Mouse (Mus musculus) spleen, postnatal 36 days (tissue): ENCODE results near the gene Wdr70.

Source experiments
- DNase-seq, 2 experiments: peaks; one replicate each; pipeline ENCODE4 v3.0.0; 2022; ENCODE audit warnings: low spot score in 2 of 2, mixed read lengths in 1 of 2

The Wdr70 gene

GRCm38 (mm10) chr15:7934105-7934504, 164.9 kb downstream of the Wdr70 start:
- DNase-seq: no peak

- no peak for DNase-seq
Measured at GRCm38 (mm10) chr15:7931605-7932008, 167.4 kb downstream of the Wdr70 start.

- DNase-seq: peak; percentile 2 to 17
Measured at GRCm38 (mm10) chr15:7925382-7925781, 173.6 kb downstream of the Wdr70 start.

DNA sequence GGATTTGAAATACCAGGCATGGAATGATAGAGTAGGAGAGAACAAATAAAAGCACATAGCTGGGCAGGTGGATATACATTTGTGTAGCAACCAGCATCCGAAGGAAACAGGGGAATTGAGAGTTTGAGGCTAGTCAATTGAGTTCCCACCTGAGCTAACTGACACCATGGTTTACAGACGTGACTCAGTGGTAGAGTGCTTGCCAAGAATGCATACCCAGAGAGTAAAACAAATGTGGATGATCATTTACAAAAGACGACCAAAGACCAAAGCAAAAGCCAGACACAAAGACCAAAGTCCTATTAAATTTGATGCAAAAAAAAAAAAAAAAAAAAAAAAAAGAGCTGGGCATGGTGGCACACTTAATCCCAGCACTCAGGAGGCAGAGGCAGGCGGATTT, 175.7 kb downstream of the Wdr70 start:
- DNase-seq: no peak

GRCm38 (mm10) chr15:7922291-7923037, 176.5 kb downstream of the Wdr70 start:
- DNase-seq: no peak

DNA sequence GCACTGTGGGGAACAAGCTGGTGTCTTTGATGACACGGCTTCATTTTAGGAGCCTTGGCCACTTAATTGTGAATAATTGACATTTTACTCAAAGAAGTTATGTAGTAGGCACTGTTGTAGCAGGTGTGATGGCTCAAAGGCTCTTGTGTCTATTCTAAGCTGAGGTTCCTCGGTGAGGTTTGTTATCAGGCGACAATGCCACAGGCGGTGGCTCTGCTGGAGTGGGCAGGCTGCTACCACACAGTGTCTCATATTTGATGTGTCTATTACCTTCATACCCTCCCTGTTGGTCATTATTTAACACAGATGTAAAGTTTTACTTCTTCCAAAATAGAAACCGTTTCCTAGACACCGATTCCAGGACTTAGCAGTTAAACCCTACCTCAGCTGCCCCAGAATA, 177.9 kb downstream of the Wdr70 start:
- DNase-seq: no peak

- DNase-seq: no peak
Measured at GRCm38 (mm10) chr15:7906491-7907035, 192.4 kb downstream of the Wdr70 start.

DNA sequence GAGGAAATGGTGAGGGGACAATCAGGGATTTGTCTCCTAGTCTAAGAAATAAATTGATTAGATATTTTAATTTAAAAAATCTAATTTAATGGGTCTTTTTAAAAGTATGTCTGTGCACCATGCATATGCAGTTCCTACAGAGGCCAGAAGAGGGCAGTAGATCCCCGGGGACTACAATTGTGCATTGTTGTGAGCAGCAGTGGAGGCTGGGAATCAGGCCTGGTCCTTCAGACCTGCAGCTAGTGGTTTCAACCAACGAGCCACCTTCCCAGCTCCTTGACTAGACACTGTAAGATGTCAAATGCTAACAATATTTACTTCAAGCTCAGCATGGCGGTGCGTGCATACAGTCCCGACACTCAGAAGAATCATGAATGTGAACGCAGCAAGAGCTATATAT, 199.7 kb downstream of the Wdr70 start:
- no peak for DNase-seq

DNA sequence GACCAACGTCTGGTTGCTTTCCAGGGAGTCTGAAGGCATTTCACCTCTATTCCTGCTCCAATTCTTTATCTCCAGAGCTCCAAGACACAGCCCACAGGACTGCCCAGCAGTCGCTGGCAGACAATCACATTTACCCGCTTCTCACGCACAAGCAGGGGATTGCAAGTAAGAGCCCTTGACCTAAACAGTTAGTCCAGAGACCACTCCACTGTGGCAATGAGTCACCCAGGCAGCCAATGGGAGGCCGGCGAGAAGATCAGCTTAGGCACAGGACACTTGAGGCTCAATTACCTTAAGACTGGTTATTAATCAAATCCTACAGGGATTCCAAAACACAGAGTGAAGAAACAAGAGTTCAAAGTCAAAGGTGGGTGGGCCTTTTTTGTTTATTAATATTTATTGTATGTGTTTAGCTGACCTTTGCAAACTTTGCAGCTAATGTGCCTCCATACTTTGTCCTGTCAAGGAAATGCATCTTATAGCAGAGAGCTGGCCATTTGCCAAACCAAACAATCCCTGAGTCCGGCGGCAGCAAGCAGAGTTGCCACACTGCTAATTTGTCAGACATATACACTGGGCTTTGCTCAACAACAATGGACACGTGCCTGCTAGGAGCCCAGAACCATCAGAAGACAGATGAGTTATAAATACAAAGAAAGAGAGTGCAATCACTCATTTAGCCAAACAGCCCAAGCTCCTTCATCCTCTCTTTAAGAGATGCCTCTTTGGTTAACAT, 207.3 kb downstream of the Wdr70 start:
- DNase-seq: no peak

DNA sequence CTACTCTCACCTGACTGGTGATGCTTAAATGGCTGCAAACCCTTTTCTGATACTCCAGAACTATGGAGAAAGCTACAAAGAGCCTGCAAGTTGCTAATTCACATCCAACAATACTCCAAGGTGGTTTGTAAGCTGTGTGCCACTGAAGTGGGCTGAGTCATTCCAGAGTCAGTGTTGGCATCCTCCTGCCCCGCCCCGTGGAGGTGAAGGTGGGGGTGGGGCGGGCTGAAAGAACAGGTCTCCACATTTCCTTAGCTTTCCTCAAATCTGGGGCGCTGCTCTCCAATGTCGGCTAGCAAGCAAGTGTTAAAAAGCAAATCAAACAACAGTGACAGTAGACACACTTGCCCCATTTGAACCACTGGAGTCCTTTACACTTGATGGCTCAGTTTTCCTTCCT, 208.7 kb downstream of the Wdr70 start:
- DNase-seq: no peak

- DNase-seq: no peak
Measured at GRCm38 (mm10) chr15:7889362-7889674, 209.7 kb downstream of the Wdr70 start.

GRCm38 (mm10) chr15:7888617-7889361, 210.2 kb downstream of the Wdr70 start:
- no peak for DNase-seq

GRCm38 (mm10) chr15:7886591-7886990, 212.4 kb downstream of the Wdr70 start:
- no peak for DNase-seq

DNA sequence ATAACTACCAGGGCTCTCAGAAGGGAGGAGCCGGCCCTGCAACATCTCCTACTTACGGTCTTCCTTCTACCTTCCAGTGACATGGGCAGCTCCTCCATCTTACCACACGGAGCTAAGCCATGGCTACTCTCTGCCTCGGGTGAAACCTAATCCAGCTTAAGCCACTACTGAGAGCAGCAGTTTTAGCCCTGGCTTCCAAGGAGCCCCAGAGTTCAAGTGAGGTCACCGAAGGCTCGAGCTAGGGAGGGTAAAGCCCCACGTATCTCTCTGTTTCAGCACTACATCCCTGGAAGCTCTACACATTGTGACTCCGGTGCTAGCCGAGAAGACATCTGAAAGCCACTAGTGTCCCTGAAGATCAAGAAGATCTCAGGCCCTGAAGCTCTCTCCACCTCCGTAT, 213.9 kb downstream of the Wdr70 start:
- DNase-seq: no peak

DNA sequence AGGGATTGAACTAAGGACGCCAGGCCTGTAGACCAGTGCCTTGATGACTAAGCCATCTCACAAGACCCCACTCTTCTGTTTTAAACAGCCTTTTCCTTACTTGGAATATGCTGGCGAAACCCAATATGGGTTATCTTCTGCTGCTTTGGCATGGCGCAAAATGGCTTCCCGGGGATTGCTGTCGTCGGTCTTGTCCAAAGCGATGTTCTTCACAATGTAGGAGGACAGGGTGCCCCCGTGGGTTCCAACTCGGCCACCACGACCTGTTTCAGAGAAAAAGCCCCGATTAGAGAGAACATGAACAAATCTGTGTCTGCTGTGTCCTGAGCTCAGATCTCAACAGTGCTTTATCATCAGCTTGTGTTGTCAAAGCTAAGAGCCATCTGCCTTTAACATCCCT, 214.8 kb downstream of the Wdr70 start:
- DNase-seq: no peak

GRCm38 (mm10) chr15:7879956-7880355, 219.1 kb downstream of the Wdr70 start:
- DNase-seq: no peak

GRCm38 (mm10) chr15:7878861-7879260, 220.1 kb downstream of the Wdr70 start:
- no peak for DNase-seq

DNA sequence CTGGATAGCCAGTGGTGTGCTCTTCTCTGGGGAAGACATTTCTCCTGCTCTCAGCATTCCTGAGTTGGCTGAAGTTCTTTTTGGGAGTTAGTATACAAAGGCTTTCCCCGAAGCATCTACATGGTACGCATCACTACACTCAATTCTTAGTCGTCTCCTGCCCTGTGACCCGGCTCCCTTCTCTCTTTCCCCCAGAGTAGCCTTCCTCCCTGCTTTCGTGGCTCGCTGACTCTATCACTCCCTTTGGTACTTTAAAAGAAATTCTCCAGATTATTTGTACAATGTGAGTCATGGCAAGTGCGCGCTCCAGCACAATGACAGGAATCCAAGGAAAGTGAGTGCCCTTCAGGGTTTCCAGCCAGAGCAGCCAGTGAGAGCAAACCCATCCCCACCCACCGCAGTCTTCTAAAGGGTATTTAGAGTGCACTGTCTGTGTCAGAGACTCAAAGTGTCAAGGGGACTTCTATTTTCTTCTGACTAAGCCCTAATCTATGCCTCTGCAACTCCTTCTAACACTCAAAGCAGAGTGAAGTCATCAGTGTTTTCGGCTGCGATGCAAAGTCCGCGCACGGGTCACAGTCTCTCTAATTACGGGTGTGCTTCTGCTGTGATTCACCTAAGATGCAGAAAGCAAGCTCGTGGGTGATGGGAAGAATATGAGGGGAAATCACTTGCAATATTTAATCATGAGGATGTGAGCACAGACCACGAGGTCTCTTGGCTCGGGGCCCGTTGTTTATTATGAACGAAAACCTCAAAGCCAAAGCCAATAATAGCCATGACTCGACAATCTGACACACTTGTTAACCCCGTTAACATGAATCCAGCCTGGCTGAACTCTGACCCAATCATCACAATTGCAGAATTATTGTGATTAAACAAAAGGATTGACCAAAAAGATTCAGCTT, 221.2 kb downstream of the Wdr70 start:
- no peak for DNase-seq

DNA sequence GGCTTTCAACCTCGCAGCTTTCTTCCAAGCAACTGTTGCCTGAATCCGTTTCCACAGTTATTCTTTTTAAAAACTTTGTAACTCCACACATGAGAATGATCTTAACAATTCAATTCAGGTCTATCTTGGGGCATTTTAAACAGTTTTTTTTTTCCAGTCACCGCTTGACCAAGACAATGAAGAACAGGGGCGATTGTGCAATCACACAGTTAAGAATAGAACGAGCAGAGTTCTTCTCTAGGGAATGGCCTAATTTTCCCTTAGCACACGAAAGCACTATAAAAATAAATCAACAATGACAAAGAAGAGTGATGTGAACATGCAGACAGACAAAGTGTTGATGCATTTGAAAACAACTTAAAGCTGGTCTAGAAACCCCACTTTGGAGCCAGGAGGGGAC, 223.1 kb downstream of the Wdr70 start:
- DNase-seq: no peak

DNA sequence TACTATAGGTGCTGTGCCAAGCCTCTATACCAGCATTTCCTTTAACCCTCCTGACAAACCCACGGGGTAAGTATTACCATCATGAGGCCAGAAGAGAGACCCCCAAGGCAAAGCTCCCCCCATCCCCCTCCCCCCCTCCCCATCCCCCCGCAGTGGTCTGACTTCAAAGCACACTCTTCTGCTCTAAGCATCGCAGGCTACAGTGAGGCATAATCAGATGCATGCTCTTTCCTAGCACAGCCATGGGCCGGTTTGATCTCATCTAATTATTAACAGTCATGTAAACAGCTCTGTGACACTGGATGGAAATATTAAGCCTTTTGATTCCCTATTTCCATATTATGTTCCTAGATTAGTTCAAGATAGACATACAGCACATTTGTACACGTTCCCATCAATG, 226.5 kb downstream of the Wdr70 start:
- DNase-seq: no peak

- DNase-seq: no peak
Measured at GRCm38 (mm10) chr15:7865305-7865704, 233.7 kb downstream of the Wdr70 start.
